Mouse (Mus musculus): ENCODE data around the gene Tnni3. TPM values are rescaled to one million over a fixed set of nuclear protein-coding genes. Genes with fewer than 3 reads are reported as not detected.

The Tnni3 gene
- total and polyA plus RNA-seq, 3 experiments = 328 to 353 TPM; not detected in 1

- Histone ChIP-seq H3K4me1 (ENCODE audit: control insufficient read depth in 1 of 2, insufficient read depth in 2 of 2, low read length in 2 of 2) (no peaks in the 10 kb centered on the region), H3K9ac (ENCODE audit: control insufficient read depth, low read depth, low read length, poor library complexity, severe bottlenecking) (no peak overlapping the region), H3K4me3 (ENCODE audit: control insufficient read depth in 1 of 2, insufficient read depth in 1 of 2, low read depth in 2 of 2, low read length in 2 of 2) (no peak overlapping the region), H3K36me3 (ENCODE audit: control insufficient read depth in 1 of 2, insufficient read depth in 2 of 2, low read length in 2 of 2) (no peaks in the 10 kb centered on the region), H3K27ac (ENCODE audit: control insufficient read depth, low read depth, low read length) (no peak overlapping the region), H3K79me2 (ENCODE audit: control insufficient read depth, insufficient read depth, low read length, poor library complexity) (no peaks in the 10 kb centered on the region), H3K9me3 (replicated peaks; ENCODE audit: insufficient read depth, low read length) (no peaks in the 10 kb centered on the region), H3K27me3 (ENCODE audit: control insufficient read depth in 1 of 2, insufficient read depth in 2 of 2, low read length in 2 of 2) (no peaks in the 10 kb centered on the region)
- DNase-seq (ENCODE audit: low read depth, low spot score) = no peak
- no peak for TF ChIP-seq TCF12 (IDR thresholded peaks at IDR 0.05; ENCODE audit: low read depth, low read length)
- no peak for TF ChIP-seq ZNF384 (IDR thresholded peaks at IDR 0.05; ENCODE audit: low read depth, low read length)
- no peak for TF ChIP-seq USF1 (IDR thresholded peaks at IDR 0.05; ENCODE audit: low read depth, low read length)
- TF ChIP-seq CTCF (IDR thresholded peaks at IDR 0.05 in 2 of 3, conservative IDR thresholded peaks at IDR 0.05 in 1 of 3; ENCODE audit: control insufficient read depth in 1 of 3, insufficient read depth in 1 of 3, low read depth in 2 of 3, low read length in 3 of 3, poor library complexity in 1 of 3, severe bottlenecking in 1 of 3) = no peak
- TF ChIP-seq ELF1 (IDR thresholded peaks at IDR 0.05; ENCODE audit: low read depth, low read length) = no peak
- TF ChIP-seq HCFC1 (IDR thresholded peaks at IDR 0.05; ENCODE audit: low read depth, low read length) = no peak
- no peak for TF ChIP-seq MYB (IDR thresholded peaks at IDR 0.05; ENCODE audit: low read depth, low read length)
- no peak for TF ChIP-seq MAZ (IDR thresholded peaks at IDR 0.05; ENCODE audit: low read depth, low read length)
Measured at GRCm38 (mm10) chr7:4473940-4474339, 50.1 kb downstream of the Tnni3 start.

DNA sequence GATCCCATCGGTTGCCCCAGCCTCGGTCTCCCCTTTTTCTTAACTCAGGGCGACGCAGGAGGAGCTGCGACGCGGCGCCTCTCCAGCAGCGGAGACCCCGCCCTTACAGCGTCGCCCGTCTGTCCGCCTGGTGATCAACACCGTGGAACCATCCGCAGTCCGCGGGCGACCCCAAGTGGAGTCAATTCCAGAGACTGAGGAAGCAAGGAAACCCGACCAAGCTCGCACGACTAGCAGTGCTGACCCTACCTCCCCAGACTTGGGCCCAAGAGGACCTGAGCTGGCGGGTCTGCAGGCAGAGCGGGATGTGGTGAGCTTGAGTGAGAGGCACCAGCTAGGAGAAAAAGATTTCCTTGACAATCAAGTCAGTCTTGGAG is 52.9 kb downstream of the Tnni3 start:
- TF ChIP-seq MYC (IDR thresholded peaks at IDR 0.05; ENCODE audit: low read depth, low read length) = no peak
- TF ChIP-seq TBP (IDR thresholded peaks at IDR 0.05; ENCODE audit: low read depth, low read length) = no peak
- no peak for TF ChIP-seq ZKSCAN1 (IDR thresholded peaks at IDR 0.05; ENCODE audit: low read depth, low read length)
- no peak for TF ChIP-seq GABPA (IDR thresholded peaks at IDR 0.05; ENCODE audit: low read depth, low read length)
- TF ChIP-seq MAZ (IDR thresholded peaks at IDR 0.05; ENCODE audit: low read depth, low read length) = no peak
- no peak for TF ChIP-seq POLR2AphosphoS5 (IDR thresholded peaks at IDR 0.05; ENCODE audit: borderline replicate concordance, low read depth, low read length)
- no peak for TF ChIP-seq ZNF384 (IDR thresholded peaks at IDR 0.05; ENCODE audit: low read depth, low read length)
- TF ChIP-seq MAX (IDR thresholded peaks at IDR 0.05; ENCODE audit: low read length) = no peak
- TF ChIP-seq MXI1 (IDR thresholded peaks at IDR 0.05; ENCODE audit: low read depth, low read length) = no peak
- no peak for TF ChIP-seq ZMIZ1 (IDR thresholded peaks at IDR 0.05; ENCODE audit: low read depth, low read length)
- TF ChIP-seq MEF2A (IDR thresholded peaks at IDR 0.05; ENCODE audit: extremely low read depth, insufficient replicate concordance, low read depth, low read length, poor library complexity, severe bottlenecking) = no peak
- TF ChIP-seq GATA1 (IDR thresholded peaks at IDR 0.05; ENCODE audit: low read depth, low read length) = no peak
- no peak for TF ChIP-seq SIN3A (IDR thresholded peaks at IDR 0.05; ENCODE audit: low read length)
- no peak for TF ChIP-seq UBTF (IDR thresholded peaks at IDR 0.05; ENCODE audit: borderline replicate concordance, insufficient read depth, low read depth, low read length)
- TF ChIP-seq MYB (IDR thresholded peaks at IDR 0.05; ENCODE audit: low read depth, low read length) = no peak
- no peak for DNase-seq (ENCODE audit: low read depth, low spot score)
- Histone ChIP-seq H3K9ac (ENCODE audit: control insufficient read depth, low read depth, low read length, poor library complexity, severe bottlenecking) (no peak overlapping the region), H3K9me3 (replicated peaks; ENCODE audit: insufficient read depth, low read length) (no peaks in the 10 kb centered on the region), H3K36me3 (ENCODE audit: control insufficient read depth in 1 of 2, insufficient read depth in 2 of 2, low read length in 2 of 2) (no peaks in the 10 kb centered on the region), H3K4me1 (ENCODE audit: control insufficient read depth in 1 of 2, insufficient read depth in 2 of 2, low read length in 2 of 2) (no peaks in the 10 kb centered on the region), H3K27me3 (ENCODE audit: control insufficient read depth in 1 of 2, insufficient read depth in 2 of 2, low read length in 2 of 2) (no peaks in the 10 kb centered on the region), H3K27ac (ENCODE audit: control insufficient read depth, low read depth, low read length) (no peak overlapping the region), H3K79me2 (ENCODE audit: control insufficient read depth, insufficient read depth, low read length, poor library complexity) (no peaks in the 10 kb centered on the region), H3K4me3 (ENCODE audit: control insufficient read depth in 1 of 2, insufficient read depth in 1 of 2, low read depth in 2 of 2, low read length in 2 of 2) (no peak overlapping the region)

Measured in MEL (cell line).